Comparison of ENCODE assay signal across 8 mouse cellular contexts in the genomic region with DNA sequence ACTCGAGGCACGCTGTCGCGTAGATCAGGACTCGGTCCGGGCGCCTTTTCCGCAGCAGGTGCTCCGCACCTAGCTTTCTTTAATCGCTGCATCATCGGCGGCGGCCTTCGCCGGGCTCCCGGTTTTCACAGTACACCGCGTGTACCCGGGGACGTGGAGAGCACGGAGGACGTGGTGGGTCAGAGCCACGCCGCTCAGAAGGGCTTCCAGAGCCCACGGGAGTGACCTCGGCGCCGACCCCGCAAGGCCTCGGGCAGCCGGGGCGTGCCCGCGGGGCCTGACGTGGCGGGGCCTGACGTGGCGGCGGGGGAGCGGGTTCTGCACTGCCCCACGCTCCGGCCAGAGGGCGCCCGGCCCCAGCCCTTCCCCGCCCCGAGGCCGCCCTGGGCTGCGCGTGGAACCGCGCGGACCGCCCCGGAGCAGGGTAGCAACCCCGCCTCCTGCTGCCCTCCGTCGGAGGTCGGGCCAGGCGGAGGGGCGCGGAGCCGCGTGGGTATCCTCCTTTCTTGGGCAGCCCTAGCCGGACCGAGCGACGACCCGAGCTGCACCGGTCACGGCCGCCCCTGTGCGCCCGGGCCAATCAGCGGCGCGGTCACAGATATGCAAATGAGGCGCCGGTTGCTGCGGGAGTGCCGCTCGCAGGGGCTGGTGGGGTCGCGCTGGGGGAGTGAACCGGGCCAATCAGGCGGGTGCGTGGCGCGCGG.
DNase-seq lines count a peak whose midpoint lies in the region; ATAC-seq and TF ChIP-seq lines count a peak whose summit lies in the region.

No protein-coding gene starts in this region.

- WGBS in hindbrain, postnatal 0 days: 1% methylated on average over 72 of the region's 89 CpGs
- under 1% methylated on average over 71 of the region's 89 CpGs for WGBS in macrophage (ENCODE audit: missing documents)

- H3K9ac ChIP-seq in hindbrain, postnatal 0 days (replicated peaks; ENCODE audit: low read length): peak overlapping the region; percentile 75

- intact Hi-C loops in gastrocnemius, adult 2 months (cut with DNase I): loop anchor here (1.0 to 2.0 kb wide), 2 partner anchors 31 to 80 kb away; partner anchors contain the start of gene Chd9
- intact Hi-C loops in left cerebral cortex, adult 2 months (cut with DNase I): loop anchor here (1.0 to 2.0 kb wide), 4 partner anchors 31 to 80 kb away; partner anchors contain the start of gene Chd9

- H3K4me2 ChIP-seq in hindbrain, postnatal 0 days (ENCODE audit: low read depth, low read length): peak overlapping the region; percentile 97

- no peaks in the 10 kb centered on the region for H3K36me3 ChIP-seq in hindbrain, postnatal 0 days (ENCODE audit: insufficient read depth, low read length)
- H3K36me3 ChIP-seq in macrophage (ENCODE audit: inconsistent target): no peaks in the 10 kb centered on the region

- peaks cover 36% of the 10 kb centered on the region for H3K79me2 ChIP-seq in macrophage (ENCODE audit: inconsistent target)

- peak; percentile 75 for TF ChIP-seq CTCF in gastrocnemius, adult 2 months (IDR thresholded peaks at IDR 0.05)
- no peak for TF ChIP-seq CTCF in hindbrain, postnatal 0 days (IDR thresholded peaks at IDR 0.05; ENCODE audit: low read depth)
- peak; percentile 62 for TF ChIP-seq CTCF in left cerebral cortex, adult 2 months (IDR thresholded peaks at IDR 0.05)

- ATAC-seq in activated CD4-positive, CD25-positive, alpha-beta regulatory T cell, adult 4 months: peak; percentile 90
- peak; percentile 89 for ATAC-seq in common myeloid progenitor, adult 5-6 weeks (replicated peaks; ENCODE audit: low read depth, poor library complexity, severe bottlenecking)
- ATAC-seq in hindbrain, postnatal 0 days: peak; percentile 98

- H3K4me3 ChIP-seq in gastrocnemius, adult 2 months: peak overlapping the region; percentile 93
- H3K4me3 ChIP-seq in hindbrain, postnatal 0 days (ENCODE audit: low read length): peak overlapping the region; percentile 77
- peak overlapping the region; percentile 98 for H3K4me3 ChIP-seq in left cerebral cortex, adult 2 months
- peak overlapping the region; percentile 61 for H3K4me3 ChIP-seq in macrophage (ENCODE audit: inconsistent target)

- no peaks in the 10 kb centered on the region for H3K9me3 ChIP-seq in hindbrain, postnatal 0 days (ENCODE audit: low read length)

- H3K27me3 ChIP-seq in hindbrain, postnatal 0 days (ENCODE audit: insufficient read depth, low read length): no peaks in the 10 kb centered on the region

- H3K4me1 ChIP-seq in hindbrain, postnatal 0 days (ENCODE audit: insufficient read depth, low read length): peaks cover 4% of the 10 kb centered on the region; the same call in 1 of the 2 replicates

- peak; percentile 99 for DNase-seq in gastrocnemius, adult 2 months
- DNase-seq in hindbrain, postnatal 0 days (ENCODE audit: low spot score): peak; percentile 95
- DNase-seq in left cerebral cortex, adult 2 months (ENCODE audit: extremely low spot score in 1 of 2, low spot score in 2 of 2): peak; percentile 89 to 91
- peak; percentile 89 for DNase-seq in retina, postnatal 7 days (ENCODE audit: low read depth, low spot score)
- peak; percentile 96 for DNase-seq in urinary bladder, adult 18-20 months (ENCODE audit: low spot score in 2 of 2)

- peak overlapping the region; percentile 98 for H3K27ac ChIP-seq in gastrocnemius, adult 2 months
- H3K27ac ChIP-seq in hindbrain, postnatal 0 days: peak overlapping the region; percentile 87
- peak overlapping the region; percentile 93 for H3K27ac ChIP-seq in left cerebral cortex, adult 2 months
- H3K27ac ChIP-seq in macrophage: peak overlapping the region; percentile 47

Comparison
In these comparisons a context has a peak if more than half of its experiments do, and no peak if none do; other contexts are left out.
1. Peak in every context shown above with its lines: DNase-seq, ATAC-seq, H3K4me3 ChIP-seq and H3K27ac ChIP-seq.
2. H3K27ac ChIP-seq: peak in every context shown above with its lines; median percentile 98 in gastrocnemius, adult 2 months; 93 in left cerebral cortex, adult 2 months; 87 in hindbrain, postnatal 0 days; 47 in macrophage.